Mouse (Mus musculus) bone marrow macrophage, adult 2 months (primary cell): ENCODE results near the gene Pikfyve.

Source experiments
- CTCF ChIP-seq: IDR thresholded peaks from 2 replicates; pipeline ENCODE4 v1.5.1; 2012; ENCODE audit warnings: low read depth, mild to moderate bottlenecking, low read length, moderate library complexity
- POLR2A ChIP-seq: IDR thresholded peaks from 2 replicates; pipeline ENCODE4 v1.6.1; 2012; ENCODE audit warnings: mild to moderate bottlenecking, low read depth, low read length, borderline replicate concordance

DNA sequence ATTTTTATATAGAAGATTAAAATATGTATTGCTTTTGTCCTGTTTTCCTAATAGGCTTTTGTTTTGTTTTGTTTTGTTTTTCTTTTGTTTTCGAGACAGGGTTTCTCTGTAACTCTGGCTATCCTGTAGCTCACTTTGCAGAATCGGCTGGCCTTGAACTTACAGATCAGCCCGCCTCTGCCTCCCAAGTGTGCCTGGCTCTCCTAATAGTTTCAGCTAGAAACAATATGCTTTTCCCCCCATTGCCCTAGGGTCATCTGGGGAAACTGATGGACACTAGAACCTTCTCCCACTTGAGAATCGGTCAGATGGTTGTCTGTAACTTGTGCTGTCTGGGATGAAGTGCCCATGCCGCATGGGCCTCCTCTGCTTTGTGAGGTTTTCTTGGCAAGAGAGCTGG lies 30.4 kb upstream of the Pikfyve start:
- TF ChIP-seq CTCF (no peak), POLR2A (no peak)
